Mouse (Mus musculus): Measurements from ENCODE around the gene Slc25a47. TPM values are rescaled to one million over a fixed set of nuclear protein-coding genes. Genes with fewer than 3 reads are reported as not detected.

Gene Slc25a47
- polyA plus RNA-seq (2015; fragmentation: Nextera tagmentation; extraction: Ambion mirVana), result 4.3 and 5.5 TPM in 2 replicates

DNA sequence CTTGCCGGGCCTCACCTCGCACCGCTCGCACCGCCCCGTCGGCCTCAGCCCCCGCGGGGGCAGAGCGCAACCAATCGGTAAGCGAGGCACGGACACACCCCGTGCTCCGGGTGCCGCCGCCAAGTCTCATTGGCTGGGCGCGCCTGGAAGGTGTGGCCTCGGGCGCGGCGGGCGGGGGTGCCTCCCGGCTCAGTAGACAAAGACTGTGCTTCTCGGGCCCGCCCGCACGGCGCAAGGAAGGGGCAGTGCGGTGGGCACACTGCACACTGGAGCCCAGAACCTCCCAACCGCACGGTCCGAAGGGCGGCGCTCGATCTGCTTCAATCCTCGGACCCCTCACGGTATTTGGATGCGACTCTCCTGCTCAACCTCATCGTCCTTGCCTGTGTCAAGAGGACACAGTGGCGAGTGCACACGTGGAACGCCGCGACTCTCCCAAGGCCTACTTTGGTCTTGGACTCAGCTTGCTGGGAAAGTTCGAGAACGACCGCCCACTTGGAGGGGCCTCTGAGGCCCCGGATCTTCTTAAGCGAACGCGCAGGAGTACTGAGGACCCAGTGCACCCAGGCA lies at the start of gene Slc25a47, which contains the start of gene Slc25a29:
Slc25a47 (plus strand) TSS at position 207 of the 570 bp plus-strand sequence.
Slc25a29 (minus strand) TSS at position 44 of the 570 bp plus-strand sequence.
- H3K36me3 ChIP-seq, result peaks cover 6% of the 10 kb centered on the region
- H3K27ac ChIP-seq, result peak within 1 kb of the TSS; percentile 84
- no peaks in the 10 kb centered on the region for H3K9me3 ChIP-seq (replicated peaks)
- under 1% methylated on average over 53 of the region's 53 CpGs for WGBS
- H3K4me2 ChIP-seq, result peak within 1 kb of the TSS; percentile 98
- H3K27me3 ChIP-seq, result no peaks in the 10 kb centered on the region
- H3K4me3 ChIP-seq, result peak within 1 kb of the TSS; percentile 83
- ATAC-seq (replicated peaks; ENCODE audit: insufficient number of reproducible peaks, insufficient read depth, low FRiP score, low read depth), result peak; percentile 99
- peak within 1 kb of the TSS; percentile 76 for H3K9ac ChIP-seq
- peaks cover 30% of the 10 kb centered on the region for H3K4me1 ChIP-seq (replicated peaks)

DNA sequence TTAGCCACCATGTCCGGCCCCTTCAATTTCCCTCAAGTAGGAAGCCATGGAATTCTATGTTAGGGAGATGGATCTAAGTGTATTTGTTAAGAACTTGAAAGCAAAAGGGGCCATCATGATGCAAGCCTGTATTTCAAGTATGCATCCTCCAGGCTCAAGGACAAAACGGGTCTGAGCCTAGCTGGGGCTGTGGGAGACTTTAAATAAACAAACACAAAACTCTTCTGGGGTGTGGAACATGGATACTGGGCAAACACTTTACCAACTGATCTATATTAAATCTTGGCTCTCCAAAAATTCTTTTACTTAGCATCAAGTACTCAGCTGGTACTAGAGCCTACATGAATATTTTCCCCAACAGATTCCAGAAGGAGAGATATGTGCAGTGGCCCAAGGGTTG lies 48.5 kb upstream of the Slc25a47 start:
- Histone ChIP-seq H3K9ac (no peak overlapping the region), H3K36me3 (peaks cover 6% of the 10 kb centered on the region; the same call in 1 of the 2 replicates), H3K4me2 (no peak overlapping the region), H3K4me1 (replicated peaks) (peaks cover 8% of the 10 kb centered on the region), H3K27me3 (no peaks in the 10 kb centered on the region), H3K27ac (no peak overlapping the region), H3K4me3 (no peak overlapping the region), H3K9me3 (replicated peaks) (no peaks in the 10 kb centered on the region)
- WGBS, result 79% methylated on average over 2 of the region's 2 CpGs
- ATAC-seq (replicated peaks; ENCODE audit: insufficient number of reproducible peaks, insufficient read depth, low FRiP score, low read depth), result no peak

DNA sequence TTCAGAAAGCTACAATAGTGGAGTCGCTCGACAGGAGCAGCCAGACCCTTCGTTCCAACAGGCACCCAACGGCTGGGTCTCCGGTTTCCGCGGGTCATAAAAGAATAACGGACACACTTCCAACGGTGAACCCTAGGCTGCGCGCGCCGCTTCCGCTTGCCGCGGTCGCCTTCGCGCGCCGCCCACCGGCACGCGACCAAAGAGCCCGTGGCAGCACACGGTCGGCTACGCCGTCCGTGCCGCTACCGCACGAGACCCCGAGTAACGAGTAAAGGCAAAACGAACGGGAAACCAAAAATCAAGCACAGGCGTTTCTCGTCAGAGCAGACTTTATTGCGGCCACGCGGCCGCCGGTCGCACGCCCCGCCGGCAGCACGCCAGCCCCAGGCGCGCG lies 43.7 kb upstream of the Slc25a47 start:
- no peaks in the 10 kb centered on the region for H3K36me3 ChIP-seq
- peaks cover 18% of the 10 kb centered on the region for H3K4me1 ChIP-seq (replicated peaks)
- H3K4me3 ChIP-seq, result peak overlapping the region; percentile 99
- peak overlapping the region; percentile 91 for H3K9ac ChIP-seq
- H3K27ac ChIP-seq, result peak overlapping the region; percentile 100
- peak overlapping the region; percentile 63 for H3K4me2 ChIP-seq
- no peaks in the 10 kb centered on the region for H3K27me3 ChIP-seq
- ATAC-seq (replicated peaks; ENCODE audit: insufficient number of reproducible peaks, insufficient read depth, low FRiP score, low read depth), result peak; percentile 40
- H3K9me3 ChIP-seq (replicated peaks), result no peaks in the 10 kb centered on the region
- under 1% methylated on average over 52 of the region's 52 CpGs for WGBS

DNA sequence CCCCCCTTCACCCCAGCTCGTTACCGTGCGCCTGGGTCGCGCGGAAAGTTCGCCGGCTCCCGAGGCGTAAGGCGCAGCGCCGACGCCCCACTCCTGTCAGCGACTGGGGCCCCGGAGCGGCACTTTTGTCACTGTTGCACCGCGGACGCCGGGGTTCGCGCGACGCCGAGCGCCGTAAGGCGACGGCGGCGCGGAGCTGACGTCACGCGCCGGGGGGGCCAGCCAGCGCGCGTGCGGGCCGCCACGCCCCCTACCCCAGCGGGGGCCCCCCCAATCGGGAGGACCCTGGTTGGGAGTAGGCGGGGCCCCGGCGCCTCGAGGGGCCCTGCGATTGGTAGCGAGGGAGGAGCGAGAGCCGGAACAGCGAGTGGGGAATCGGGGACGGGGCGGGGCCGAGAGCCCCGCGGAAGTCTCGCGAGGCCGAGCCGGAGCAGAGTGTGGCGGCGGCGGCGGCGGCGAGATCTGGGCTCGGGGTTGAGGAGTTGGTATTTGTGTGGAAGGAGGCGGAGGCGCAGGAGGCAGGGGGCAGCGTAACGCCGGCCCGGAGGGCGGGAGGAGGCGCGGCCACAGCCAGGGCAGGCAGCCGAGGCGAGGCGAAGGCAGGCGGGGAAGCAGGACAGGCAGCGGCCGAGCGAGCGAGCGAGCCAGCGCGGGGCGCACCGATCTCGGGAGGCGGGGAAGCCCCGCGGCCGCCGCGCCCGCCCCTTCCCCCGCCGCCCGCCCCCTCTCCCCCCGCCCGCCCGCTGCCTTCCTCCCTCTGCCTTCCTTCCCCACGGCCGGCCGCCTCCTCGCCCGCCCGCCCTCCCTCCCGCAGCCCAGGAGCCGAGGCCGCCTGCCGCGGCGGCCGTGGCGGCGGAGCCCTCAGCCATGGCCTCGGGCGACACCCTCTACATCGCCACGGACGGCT lies 43.0 kb upstream of the Slc25a47 start, which contains the start of gene Yy1:
Yy1 (plus strand) TSS at position 428 of the 907 bp plus-strand sequence.
- Histone ChIP-seq H3K4me2 (peak within 1 kb of the TSS; percentile 63), H3K4me3 (peak within 1 kb of the TSS; percentile 99)
- WGBS, result under 1% methylated on average over 104 of the region's 127 CpGs

DNA sequence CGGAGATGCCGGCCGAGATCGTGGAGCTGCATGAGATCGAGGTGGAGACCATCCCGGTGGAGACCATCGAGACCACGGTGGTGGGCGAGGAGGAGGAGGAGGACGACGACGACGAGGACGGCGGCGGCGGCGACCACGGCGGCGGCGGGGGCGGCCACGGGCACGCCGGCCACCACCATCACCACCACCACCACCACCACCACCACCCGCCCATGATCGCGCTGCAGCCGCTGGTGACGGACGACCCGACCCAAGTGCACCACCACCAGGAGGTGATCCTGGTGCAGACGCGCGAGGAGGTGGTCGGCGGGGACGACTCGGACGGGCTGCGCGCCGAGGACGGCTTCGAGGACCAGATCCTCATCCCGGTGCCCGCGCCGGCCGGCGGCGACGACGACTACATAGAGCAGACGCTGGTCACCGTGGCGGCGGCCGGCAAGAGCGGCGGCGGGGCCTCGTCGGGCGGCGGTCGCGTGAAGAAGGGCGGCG lies 42.3 kb upstream of the Slc25a47 start:
- Histone ChIP-seq H3K9ac (peak overlapping the region; percentile 97), H3K27ac (peak overlapping the region; percentile 100), H3K9me3 (replicated peaks) (no peaks in the 10 kb centered on the region), H3K4me1 (replicated peaks) (peaks cover 20% of the 10 kb centered on the region), H3K36me3 (no peaks in the 10 kb centered on the region), H3K27me3 (no peaks in the 10 kb centered on the region), H3K4me3 (peak overlapping the region; percentile 99), H3K4me2 (peak overlapping the region; percentile 57)
- WGBS, result 0% methylated on average over 65 of the region's 71 CpGs
- ATAC-seq (replicated peaks; ENCODE audit: insufficient number of reproducible peaks, insufficient read depth, low FRiP score, low read depth), result no peak

More for the DNA sequence above, 43.0 kb upstream of the Slc25a47 start, which contains the start of gene Yy1:
- peak within 1 kb of the TSS; percentile 97 for H3K9ac ChIP-seq
- H3K36me3 ChIP-seq, result no peaks in the 10 kb centered on the region
- H3K4me1 ChIP-seq (replicated peaks), result peaks cover 20% of the 10 kb centered on the region
- no peaks in the 10 kb centered on the region for H3K9me3 ChIP-seq (replicated peaks)
- H3K27me3 ChIP-seq, result no peaks in the 10 kb centered on the region
- peak; percentile 93 for ATAC-seq (replicated peaks; ENCODE audit: insufficient number of reproducible peaks, insufficient read depth, low FRiP score, low read depth)
- peak within 1 kb of the TSS; percentile 100 for H3K27ac ChIP-seq

DNA sequence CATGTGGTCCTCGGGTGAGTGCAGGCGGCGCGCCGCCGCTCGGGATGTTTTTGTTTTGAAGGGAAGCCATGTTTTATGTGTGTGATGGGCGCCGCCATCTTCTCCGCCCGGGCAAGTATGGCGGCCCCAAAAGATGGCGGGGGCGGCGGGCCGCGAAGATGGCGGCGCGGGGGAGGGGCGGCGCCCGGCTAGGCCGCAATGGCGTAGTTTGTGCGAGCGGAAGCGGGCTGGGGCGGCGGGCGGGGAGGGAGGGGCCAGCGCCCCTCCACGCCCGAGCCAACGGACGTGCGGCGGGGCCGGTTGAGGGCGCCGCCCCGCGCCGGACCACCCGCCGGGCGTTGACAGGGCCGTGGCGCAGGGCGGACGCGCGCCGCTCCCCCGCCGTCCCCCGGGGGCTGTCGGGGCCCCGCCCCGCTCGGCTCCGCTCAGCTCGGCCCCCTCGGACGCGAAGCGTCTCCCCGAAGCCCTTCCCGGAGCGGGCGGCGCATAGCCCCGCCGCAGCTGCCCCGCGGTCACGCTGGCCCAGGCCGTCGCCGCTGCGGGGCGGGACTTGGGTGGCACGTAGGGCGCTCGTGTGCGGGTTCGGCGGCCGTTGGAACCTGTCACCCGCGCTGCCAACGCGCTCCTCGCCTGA lies 41.7 kb upstream of the Slc25a47 start:
- WGBS, result under 1% methylated on average over 64 of the region's 94 CpGs

DNA sequence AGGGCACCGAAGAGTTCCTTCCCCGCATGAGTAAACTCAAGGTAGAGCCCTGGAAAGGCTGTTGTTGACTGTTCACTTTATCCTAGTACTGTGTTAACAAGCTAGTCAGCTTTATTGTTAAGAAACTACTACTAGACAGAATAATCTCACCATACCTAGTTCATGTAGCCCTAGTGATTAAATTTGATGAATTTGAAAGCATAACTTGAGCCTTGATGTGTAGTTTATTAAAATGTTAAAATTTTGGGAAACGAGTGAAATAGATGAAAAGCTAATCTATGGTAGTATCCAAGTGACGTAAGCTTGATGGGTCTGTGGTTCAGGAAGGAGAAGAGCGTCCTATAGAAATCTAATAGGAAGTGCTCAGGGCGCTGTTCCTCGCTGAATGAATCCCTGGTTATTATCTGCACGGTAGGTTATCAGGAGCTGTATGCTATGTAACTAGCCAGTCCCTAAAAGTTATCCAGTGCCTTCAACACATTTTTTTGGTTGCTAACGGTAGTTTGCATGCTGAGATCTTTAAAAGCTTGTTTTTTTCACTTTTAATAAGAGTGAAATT lies 40.8 kb upstream of the Slc25a47 start:
- Histone ChIP-seq H3K9ac (peak overlapping the region; percentile 97), H3K27me3 (no peaks in the 10 kb centered on the region), H3K27ac (peak overlapping the region; percentile 100), H3K9me3 (replicated peaks) (no peaks in the 10 kb centered on the region), H3K4me2 (peak overlapping the region; percentile 68), H3K36me3 (no peaks in the 10 kb centered on the region), H3K4me1 (replicated peaks) (peaks cover 30% of the 10 kb centered on the region), H3K4me3 (peak overlapping the region; percentile 99)
- ATAC-seq (replicated peaks; ENCODE audit: insufficient number of reproducible peaks, insufficient read depth, low FRiP score, low read depth), result no peak
- WGBS, result 4% methylated on average over 9 of the region's 9 CpGs

More for the DNA sequence above, 41.7 kb upstream of the Slc25a47 start:
- Histone ChIP-seq H3K4me1 (replicated peaks) (peaks cover 23% of the 10 kb centered on the region), H3K27ac (peak overlapping the region; percentile 100), H3K9me3 (replicated peaks) (no peaks in the 10 kb centered on the region), H3K4me2 (peak overlapping the region; percentile 68), H3K9ac (peak overlapping the region; percentile 97), H3K4me3 (peak overlapping the region; percentile 99), H3K36me3 (no peaks in the 10 kb centered on the region), H3K27me3 (no peaks in the 10 kb centered on the region)
- ATAC-seq (replicated peaks; ENCODE audit: insufficient number of reproducible peaks, insufficient read depth, low FRiP score, low read depth), result peak; percentile 62

DNA sequence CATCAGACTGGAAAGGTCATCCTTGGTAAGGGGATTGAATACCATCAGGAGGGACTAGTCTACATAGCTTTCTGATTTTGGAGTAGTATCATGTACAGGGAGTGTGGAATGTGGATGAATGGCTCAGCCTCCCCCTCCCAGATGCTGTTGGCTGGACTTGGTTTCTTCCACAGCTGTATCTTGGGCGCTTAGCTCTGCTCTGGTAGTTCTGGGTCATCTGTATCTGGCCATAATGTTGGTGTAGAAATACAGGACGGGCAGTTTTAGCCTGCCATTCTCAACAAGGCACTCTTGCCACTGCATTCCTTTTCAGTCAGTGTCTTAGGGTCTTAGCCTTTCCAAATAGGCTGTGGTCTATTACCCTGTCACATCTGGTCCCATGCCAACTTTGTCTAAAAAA lies 34.2 kb upstream of the Slc25a47 start:
- Histone ChIP-seq H3K36me3 (no peaks in the 10 kb centered on the region), H3K4me1 (replicated peaks) (peaks cover 55% of the 10 kb centered on the region), H3K9me3 (replicated peaks) (no peaks in the 10 kb centered on the region), H3K27me3 (no peaks in the 10 kb centered on the region), H3K9ac (no peak overlapping the region), H3K4me2 (no peak overlapping the region), H3K27ac (peak overlapping the region; percentile 42; the same call in 1 of the 2 replicates), H3K4me3 (no peak overlapping the region)
- no peak; the same call in 1 of the 2 replicates for ATAC-seq (replicated peaks; ENCODE audit: insufficient number of reproducible peaks, insufficient read depth, low FRiP score, low read depth)
- WGBS, result 53% methylated on average over 2 of the region's 2 CpGs

DNA sequence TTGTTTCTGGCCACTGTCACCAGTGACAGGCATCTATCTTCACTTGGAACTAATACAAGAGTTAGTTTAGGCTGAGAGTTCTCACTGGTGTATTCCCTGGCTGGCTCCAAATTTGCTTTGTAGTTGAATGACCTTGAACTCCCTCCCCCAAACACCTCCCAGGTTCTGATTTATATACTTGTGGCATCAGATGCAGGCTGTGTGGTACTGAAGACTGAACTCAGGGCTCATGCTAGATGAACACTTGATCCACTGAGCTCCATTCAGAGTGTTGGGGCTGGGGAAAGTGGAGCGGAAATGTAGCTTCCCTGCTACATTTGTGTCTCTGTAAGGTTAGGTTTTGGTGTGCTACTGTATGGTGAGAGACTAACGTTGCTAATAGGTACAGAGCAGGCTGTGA lies 31.5 kb upstream of the Slc25a47 start:
- 83% methylated on average over 2 of the region's 2 CpGs for WGBS
- Histone ChIP-seq H3K9ac (no peak overlapping the region), H3K4me2 (no peak overlapping the region), H3K4me1 (replicated peaks) (peaks cover 58% of the 10 kb centered on the region), H3K36me3 (no peaks in the 10 kb centered on the region), H3K4me3 (no peak overlapping the region), H3K27ac (no peak overlapping the region), H3K27me3 (no peaks in the 10 kb centered on the region), H3K9me3 (replicated peaks) (no peaks in the 10 kb centered on the region)
- no peak for ATAC-seq (replicated peaks; ENCODE audit: insufficient number of reproducible peaks, insufficient read depth, low FRiP score, low read depth)

DNA sequence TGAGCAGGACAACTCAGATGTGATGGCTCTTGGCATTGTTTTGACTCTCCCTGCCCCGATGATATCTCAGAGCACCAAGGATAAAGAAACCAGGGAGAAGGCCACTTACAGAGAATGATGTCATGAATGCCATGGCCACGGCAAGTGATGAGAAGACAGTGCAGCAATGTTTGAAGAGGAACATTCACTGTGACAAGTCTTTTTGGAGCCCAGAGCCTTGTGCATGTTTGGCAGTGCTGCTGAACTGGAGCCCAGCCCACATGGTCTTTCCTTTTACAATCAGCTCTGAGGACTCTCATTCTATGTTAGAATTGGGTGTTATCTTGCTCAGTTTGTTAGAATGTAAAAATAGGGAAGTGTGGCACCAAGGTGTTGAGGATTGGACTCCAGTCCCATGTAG lies 27.4 kb upstream of the Slc25a47 start:
- no peak overlapping the region for H3K27ac ChIP-seq
- 0 out of 2 replicates have a peak, but pooled peaks cover 3% of the 10 kb centered on the region for H3K36me3 ChIP-seq
- whole genome bisulfite sequencing, result 38% methylated on average over 2 of the region's 2 CpGs
- no peak overlapping the region for H3K9ac ChIP-seq
- no peak for ATAC-seq (replicated peaks; ENCODE audit: insufficient number of reproducible peaks, insufficient read depth, low FRiP score, low read depth)
- H3K27me3 ChIP-seq, result no peaks in the 10 kb centered on the region
- H3K4me3 ChIP-seq, result no peak overlapping the region
- peaks cover 46% of the 10 kb centered on the region for H3K4me1 ChIP-seq (replicated peaks)
- no peak overlapping the region for H3K4me2 ChIP-seq
- no peaks in the 10 kb centered on the region for H3K9me3 ChIP-seq (replicated peaks)

Data from heart, embryonic 15.5 days (tissue).